Mouse (Mus musculus) liver, embryonic 14.5 days (tissue): Measurements from ENCODE around the gene Slc25a21. TPM values are rescaled to one million over a fixed set of nuclear protein-coding genes. Genes with fewer than 3 reads are reported as not detected.

ENCODE experiments used
- ATAC-seq: fragments of 200-750 bp; cut with Nextera tagmentation; 2 replicates; pipeline ENCODE4 v1.8.0; 2017; ENCODE audit warnings: moderate number of reproducible peaks, mild to moderate bottlenecking, moderate library complexity; ENCODE audit not compliant: insufficient read depth
- DNase-seq, 3 experiments: peaks; one replicate each; pipeline ENCODE4 v3.0.0-alpha.2; 2012 to 2013; ENCODE audit warnings: low read depth in 3 of 3, low spot score in 3 of 3
- H3K27ac ChIP-seq: fragments of 300-500 bp; sonication (generic); 2 replicates; pipeline ENCODE4 v1.5.1; 2014; ENCODE audit warnings: moderate library complexity, mild to moderate bottlenecking, control low read depth, inconsistent platforms
- H3K27me3 ChIP-seq: fragments of 300-500 bp; sonication (generic); 2 replicates; pipeline ENCODE4 v1.6.1; 2014; ENCODE audit warnings: mild to moderate bottlenecking, low read length, moderate library complexity; ENCODE audit not compliant: control insufficient read depth, insufficient read depth
- H3K36me3 ChIP-seq: fragments of 300-500 bp; sonication (generic); replicated peaks from 2 replicates; pipeline ENCODE4 v1.6.1; 2014; ENCODE audit warnings: low read depth; ENCODE audit not compliant: control insufficient read depth, insufficient read depth
- H3K4me1 ChIP-seq, 2 experiments: fragments of 200-500 bp in 1 of 2; fragments of 300-500 bp in 1 of 2; sonication (generic) in 1 of 2; replicated peaks; 2 replicates each; pipeline ENCODE4 v1.6.1; 2012 to 2014; ENCODE audit warnings: antibody characterized with exemption in 1 of 2, inconsistent platforms in 1 of 2, low read length in 1 of 2; ENCODE audit not compliant: control insufficient read depth in 2 of 2, insufficient read depth in 2 of 2
- H3K4me2 ChIP-seq: fragments of 300-500 bp; sonication (generic); 2 replicates; pipeline ENCODE4 v1.6.1; 2014; ENCODE audit warnings: low read depth, mild to moderate bottlenecking, control low read depth, moderate library complexity
- H3K4me3 ChIP-seq, 2 experiments: fragments of 200-500 bp in 1 of 2; fragments of 300-500 bp in 1 of 2; sonication (generic) in 1 of 2; 2 replicates each; pipeline ENCODE4 v1.5.1; 2012 to 2014; ENCODE audit warnings: low read depth in 2 of 2, low read length in 2 of 2, mild to moderate bottlenecking in 2 of 2, control low read depth in 1 of 2, inconsistent platforms in 1 of 2, moderate library complexity in 1 of 2; ENCODE audit not compliant: insufficient read depth in 1 of 2
- H3K9ac ChIP-seq: fragments of 300-500 bp; sonication (generic); replicated peaks from 2 replicates; pipeline ENCODE4 v1.6.1; 2014; ENCODE audit warnings: mild to moderate bottlenecking, control low read depth, moderate library complexity
- H3K9me3 ChIP-seq: fragments of 300-500 bp; sonication (generic); 2 replicates; pipeline ENCODE4 v1.6.1; 2016; ENCODE audit warnings: low read length, mixed read lengths; ENCODE audit not compliant: control insufficient read depth
- CTCF ChIP-seq: IDR thresholded peaks from 2 replicates; pipeline ENCODE4 v1.5.1; 2016; ENCODE audit warnings: antibody characterized with exemption, low read depth, control low read depth
- EP300 ChIP-seq: IDR thresholded peaks from 2 replicates; pipeline ENCODE4 v1.6.1; 2016; ENCODE audit warnings: antibody characterized with exemption, low read depth
- WGBS: fragments of 180-500 bp; shearing (Covaris S2); extraction: QIAGEN DNeasy Blood & Tissue Kit; methylation state at CpG from one replicate; pipeline ENCODE4 v1.1.7; 2014; ENCODE audit not compliant: insufficient replicate concordance; 5-methylcytosine and 5-hydroxymethylcytosine counted together
- polyA plus RNA-seq, 2 experiments: library from polyadenylated mRNA; depleted of rRNA in 1 of 2; stranded (reverse) in 1 of 2; unstranded in 1 of 2; fragments of >200 nt; fragmentation: Nextera tagmentation in 1 of 2; extraction: Ambion mirVana in 1 of 2; gene quantifications; 2 replicates each; pipeline versions ENCODE4 v1.2.1 to v1.2.3; 2012 to 2014

Gene Slc25a21
- polyA plus RNA-seq (2012; rRNA removed) (7.0 and 9.3 TPM in 2 replicates), polyA plus RNA-seq (2014; fragmentation: Nextera tagmentation; extraction: Ambion mirVana) (21.6 and 28.5 TPM in 2 replicates)

DNA sequence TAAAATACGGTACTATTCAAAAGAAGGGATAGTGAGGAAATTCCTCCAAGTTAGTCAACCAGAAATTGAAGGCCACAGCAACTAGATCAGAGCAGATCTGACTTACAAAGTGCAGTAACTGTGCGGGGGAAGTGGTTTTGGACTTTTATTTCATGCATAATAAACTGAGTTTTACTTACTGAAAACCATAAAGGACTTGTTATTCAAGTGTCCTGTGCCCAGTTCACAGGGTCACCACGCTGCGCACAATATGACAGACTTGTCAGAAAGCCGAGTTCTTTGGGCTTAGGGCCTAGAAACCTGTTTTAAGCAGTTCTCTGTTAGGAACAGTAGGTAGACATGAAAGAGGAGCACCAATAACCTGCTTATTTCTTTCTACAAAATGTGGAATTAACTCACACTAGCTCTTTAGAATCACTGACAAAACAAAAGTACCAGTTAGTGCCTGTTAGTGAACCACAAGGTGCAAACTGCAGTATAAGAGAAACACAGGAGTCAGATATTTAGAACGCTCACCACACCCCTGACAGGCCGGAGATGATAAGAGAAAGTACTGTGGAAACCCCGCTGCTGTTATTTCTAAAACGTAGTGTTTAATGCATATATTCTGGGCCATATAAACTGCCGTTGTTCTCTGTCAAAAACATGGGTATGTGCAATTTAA is at the start of gene Slc25a21:
Slc25a21 (minus strand) TSS at position 110 of the 664 bp plus-strand sequence.
- H3K9ac ChIP-seq = peak within 1 kb of the TSS; percentile 99
- DNase-seq (peak; percentile 75 to 80 (median 79)), ATAC-seq (peak; percentile 82)
- 12% methylated on average over 10 of the region's 10 CpGs for WGBS
- H3K9me3 ChIP-seq = no peaks in the 10 kb centered on the region
- no peaks in the 10 kb centered on the region for H3K27me3 ChIP-seq
- TF ChIP-seq EP300 (peak; percentile 85), CTCF (no peak)
- H3K4me2 ChIP-seq = peak within 1 kb of the TSS; percentile 98
- H3K4me3 ChIP-seq = peak within 1 kb of the TSS; percentile 81 to 91
- H3K27ac ChIP-seq = peak within 1 kb of the TSS; percentile 99
- no peaks in the 10 kb centered on the region for H3K36me3 ChIP-seq
- H3K4me1 ChIP-seq = peaks cover 14 to 23% of the 10 kb centered on the region in 2 experiments

DNA sequence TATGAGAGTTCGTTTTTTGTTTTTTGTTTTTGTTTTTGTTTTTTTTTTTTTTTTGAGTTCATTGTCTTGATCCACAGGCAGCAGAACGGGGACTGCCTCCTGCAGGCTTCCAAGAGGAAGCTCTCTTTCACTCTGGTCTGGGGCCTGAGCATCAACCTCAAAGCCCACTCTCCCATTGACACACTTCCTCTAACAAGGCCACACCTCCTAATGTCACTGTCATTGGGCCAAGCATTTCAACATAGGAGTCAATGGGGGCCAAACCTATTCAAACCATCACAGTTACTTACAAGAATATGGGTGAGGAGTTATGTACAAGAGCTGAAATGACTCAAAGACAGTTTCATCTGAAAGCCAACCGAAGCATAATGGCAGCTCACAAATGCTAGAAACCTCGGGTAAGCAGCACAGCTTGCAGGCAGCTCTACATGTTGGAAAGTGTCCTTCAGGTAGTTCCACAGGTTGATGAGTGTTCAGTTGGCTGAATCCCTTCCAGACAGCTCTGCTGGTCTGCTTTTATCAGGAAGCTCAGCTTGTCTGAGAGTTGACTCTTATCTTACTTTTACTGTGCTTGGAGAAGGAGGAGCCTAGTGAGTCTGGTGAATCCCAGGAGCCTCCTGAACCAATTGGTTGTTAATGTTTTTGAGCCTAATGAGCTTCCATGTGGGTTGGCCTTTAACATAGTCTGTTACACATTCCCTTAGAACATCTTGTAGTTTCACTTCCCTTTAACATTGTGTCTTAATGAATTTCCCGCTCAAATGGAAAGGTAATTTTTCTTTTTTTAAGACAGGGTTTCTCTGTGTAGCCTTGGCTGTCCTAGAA is 46.6 kb upstream of the Slc25a21 start:
- WGBS = 57% methylated on average over 5 of the region's 5 CpGs
- peaks cover 13% of the 10 kb centered on the region for H3K36me3 ChIP-seq
- H3K27me3 ChIP-seq = no peaks in the 10 kb centered on the region
- no peak overlapping the region for H3K27ac ChIP-seq
- no peak overlapping the region for H3K9ac ChIP-seq
- DNase-seq (no peak), ATAC-seq (peak; percentile 58; the same call in 1 of the 2 replicates)
- peaks cover 4 to 5% of the 10 kb centered on the region in 2 experiments; a peak in 3 of 4 replicates for H3K4me1 ChIP-seq
- TF ChIP-seq EP300 (0 out of 2 replicates have a peak, but pooled peaks have one; percentile 13), CTCF (no peak)
- no peak overlapping the region for H3K4me2 ChIP-seq
- H3K9me3 ChIP-seq = no peaks in the 10 kb centered on the region
- H3K4me3 ChIP-seq = no peak overlapping the region

GRCm38 (mm10) chr12:57233386-57233785 is 36.1 kb upstream of the Slc25a21 start:
- DNase-seq (no peak), ATAC-seq (no peak)
- H3K27me3 ChIP-seq = no peaks in the 10 kb centered on the region
- H3K9me3 ChIP-seq = no peaks in the 10 kb centered on the region
- peaks cover 4% of the 10 kb centered on the region for H3K36me3 ChIP-seq
- H3K4me1 ChIP-seq = peaks cover 17 to 18% of the 10 kb centered on the region in 2 experiments
- H3K9ac ChIP-seq = no peak overlapping the region
- no peak overlapping the region for H3K4me3 ChIP-seq
- peak overlapping the region; percentile 33 for H3K4me2 ChIP-seq
- H3K27ac ChIP-seq = no peak overlapping the region
- TF ChIP-seq EP300 (no peak), CTCF (peak; percentile 40)
- WGBS = 41% methylated on average over 5 of the region's 5 CpGs

DNA sequence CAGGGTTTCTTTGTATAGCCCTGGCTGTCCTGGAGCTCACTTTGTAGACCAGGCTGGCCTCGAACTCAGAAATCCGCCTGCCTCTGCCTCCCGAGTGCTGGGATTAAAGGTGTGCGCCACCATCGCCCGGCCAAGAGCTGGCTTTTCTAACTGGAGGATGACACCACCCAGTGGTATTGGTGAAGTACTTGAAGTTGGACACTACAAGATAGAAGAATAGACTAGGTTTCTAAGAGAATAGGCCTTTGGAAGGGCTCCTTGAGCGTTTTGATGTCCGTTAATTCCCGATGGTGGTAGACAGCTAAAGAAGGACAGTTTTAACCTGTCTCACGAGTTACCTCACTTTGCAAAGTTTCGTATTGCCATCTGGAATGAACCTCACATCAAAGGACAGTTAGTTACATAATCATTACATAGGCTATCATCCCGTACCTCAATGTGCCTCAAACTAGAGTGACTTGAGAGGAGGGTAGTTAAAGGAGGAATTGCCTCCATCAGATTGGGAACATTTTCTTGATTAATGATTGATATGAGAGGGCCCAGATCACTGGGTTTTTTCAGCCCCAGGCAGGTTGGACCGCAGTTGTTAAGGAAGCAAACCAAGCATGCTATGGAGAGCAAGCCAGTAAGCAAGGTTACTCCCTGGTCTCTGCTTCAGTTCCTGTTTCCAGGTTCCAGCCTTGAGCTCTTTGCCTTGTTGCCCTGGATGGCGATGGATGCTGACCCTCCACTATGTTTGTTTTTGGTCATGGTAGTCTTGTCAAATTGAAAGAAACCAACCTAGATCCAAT is 34.0 kb upstream of the Slc25a21 start:
- peak overlapping the region; percentile 71 for H3K27ac ChIP-seq
- peaks cover 17 to 18% of the 10 kb centered on the region in 2 experiments for H3K4me1 ChIP-seq
- H3K9me3 ChIP-seq = no peaks in the 10 kb centered on the region
- ATAC-seq (peak; percentile 26; the same call in 1 of the 2 replicates), DNase-seq (peak; percentile 49 to 62 (median 54))
- peak overlapping the region; percentile 78 for H3K4me2 ChIP-seq
- no peaks in the 10 kb centered on the region for H3K27me3 ChIP-seq
- H3K9ac ChIP-seq = peak overlapping the region; percentile 77
- TF ChIP-seq CTCF = peak; percentile 57
- TF ChIP-seq EP300 = no peak
- 0 out of 2 replicates have a peak, but pooled peaks cover 3% of the 10 kb centered on the region for H3K36me3 ChIP-seq
- WGBS = 25% methylated on average over 14 of the region's 14 CpGs
- H3K4me3 ChIP-seq = peak overlapping the region; percentile 71 to 87
